Mouse (Mus musculus) hindbrain, embryonic 14.5 days (tissue): ENCODE data around the gene Slc27a5. TPM values are rescaled to one million over a fixed set of nuclear protein-coding genes. Genes with fewer than 3 reads are reported as not detected.

Experiments used
- ATAC-seq: fragments of 200-750 bp; cut with Nextera tagmentation; 2 replicates; pipeline ENCODE4 v1.8.0; 2017; ENCODE audit warnings: moderate number of reproducible peaks, mild to moderate bottlenecking, moderate TSS enrichment, moderate library complexity; ENCODE audit not compliant: low FRiP score
- DNase-seq: peaks from one replicate; pipeline ENCODE4 v3.0.0-alpha.2; 2015; ENCODE audit warnings: low spot score
- H3K27ac ChIP-seq: fragments of 300-500 bp; sonication (generic); 2 replicates; pipeline ENCODE4 v1.5.1; 2014; ENCODE audit warnings: mild to moderate bottlenecking, moderate library complexity
- H3K27me3 ChIP-seq: fragments of 300-500 bp; sonication (generic); 2 replicates; pipeline ENCODE4 v1.6.1; 2014; ENCODE audit warnings: mild to moderate bottlenecking, low read length, mixed read lengths; ENCODE audit not compliant: control insufficient read depth, insufficient read depth
- H3K36me3 ChIP-seq: fragments of 300-500 bp; sonication (generic); replicated peaks from 2 replicates; pipeline ENCODE4 v1.6.1; 2014; ENCODE audit not compliant: control insufficient read depth, insufficient read depth
- H3K4me1 ChIP-seq: fragments of 300-500 bp; sonication (generic); replicated peaks from 2 replicates; pipeline ENCODE4 v1.6.1; 2014; ENCODE audit warnings: antibody characterized with exemption, low read length, mixed read lengths; ENCODE audit not compliant: control insufficient read depth, insufficient read depth
- H3K4me2 ChIP-seq: fragments of 300-500 bp; sonication (generic); replicated peaks from 2 replicates; pipeline ENCODE4 v1.6.1; 2014; ENCODE audit warnings: mild to moderate bottlenecking, moderate library complexity
- H3K4me3 ChIP-seq: fragments of 300-500 bp; sonication (generic); replicated peaks from 2 replicates; pipeline ENCODE4 v1.5.1; 2014; ENCODE audit warnings: mild to moderate bottlenecking, low read length
- H3K9ac ChIP-seq: fragments of 300-500 bp; sonication (generic); 2 replicates; pipeline ENCODE4 v1.6.1; 2014
- H3K9me3 ChIP-seq: fragments of 300-500 bp; sonication (generic); 2 replicates; pipeline ENCODE4 v1.6.1; 2016; ENCODE audit warnings: low read length; ENCODE audit not compliant: control insufficient read depth
- WGBS: fragments of 180-500 bp; shearing (Covaris S2); extraction: QIAGEN DNeasy Blood & Tissue Kit; methylation state at CpG from one replicate; pipeline ENCODE4 v1.1.7; 2014; 5-methylcytosine and 5-hydroxymethylcytosine counted together
- polyA plus RNA-seq: library from polyadenylated mRNA; unstranded; fragments of >200 nt; fragmentation: Nextera tagmentation; extraction: Ambion mirVana; gene quantifications from 2 replicates; pipeline ENCODE4 v1.2.1, GENCODE M21; 2014

Gene Slc27a5
- polyA plus RNA-seq, 1 experiment from 2014 or later, result 0.29 TPM

DNA sequence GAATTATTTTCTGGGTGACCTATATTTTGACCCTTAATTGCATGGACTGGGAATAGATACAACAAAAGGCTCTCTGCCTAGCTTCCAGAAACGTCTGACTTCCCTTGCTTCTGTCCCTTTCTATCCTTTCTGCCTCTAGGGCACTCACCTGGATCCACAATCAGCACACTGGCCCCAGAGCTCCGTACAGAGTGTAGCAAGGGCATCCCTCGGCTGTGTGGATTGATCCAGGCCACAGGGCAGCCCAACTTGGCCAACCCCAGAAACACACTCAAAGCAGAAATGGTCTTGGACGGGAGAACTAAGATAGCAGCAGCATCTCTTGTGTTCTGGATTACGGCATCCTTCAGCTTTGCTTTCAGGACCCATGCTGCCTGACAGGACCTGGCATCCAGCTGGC lies 762 bp downstream of the Slc27a5 start:
- DNase-seq (no peak), ATAC-seq (no peak)
- no peaks in the 10 kb centered on the region for H3K36me3 ChIP-seq
- WGBS, result 60% methylated on average over 5 of the region's 5 CpGs
- no peaks in the 10 kb centered on the region for H3K27me3 ChIP-seq
- no peak overlapping the region for H3K4me2 ChIP-seq
- H3K27ac ChIP-seq, result no peak overlapping the region
- H3K4me1 ChIP-seq, result no peaks in the 10 kb centered on the region
- H3K4me3 ChIP-seq, result no peak overlapping the region
- no peaks in the 10 kb centered on the region for H3K9me3 ChIP-seq
- H3K9ac ChIP-seq, result no peak overlapping the region

GRCm38 (mm10) chr7:12995862-12996261 lies 2.1 kb downstream of the Slc27a5 start:
- Histone ChIP-seq H3K27me3 (no peaks in the 10 kb centered on the region), H3K9ac (no peak overlapping the region), H3K9me3 (no peaks in the 10 kb centered on the region), H3K4me3 (no peak overlapping the region), H3K27ac (no peak overlapping the region), H3K4me2 (no peak overlapping the region), H3K4me1 (no peaks in the 10 kb centered on the region), H3K36me3 (no peaks in the 10 kb centered on the region)
- no peak for ATAC-seq
- no peak for DNase-seq

GRCm38 (mm10) chr7:12993148-12993547 lies 4.8 kb downstream of the Slc27a5 start:
- H3K9me3 ChIP-seq, result no peaks in the 10 kb centered on the region
- H3K9ac ChIP-seq, result no peak overlapping the region
- 89% methylated on average over 10 of the region's 10 CpGs for WGBS
- H3K4me2 ChIP-seq, result no peak overlapping the region
- no peaks in the 10 kb centered on the region for H3K27me3 ChIP-seq
- no peak for ATAC-seq
- no peaks in the 10 kb centered on the region for H3K36me3 ChIP-seq
- no peak for DNase-seq
- H3K4me1 ChIP-seq, result no peaks in the 10 kb centered on the region
- no peak overlapping the region for H3K27ac ChIP-seq
- no peak overlapping the region for H3K4me3 ChIP-seq

DNA sequence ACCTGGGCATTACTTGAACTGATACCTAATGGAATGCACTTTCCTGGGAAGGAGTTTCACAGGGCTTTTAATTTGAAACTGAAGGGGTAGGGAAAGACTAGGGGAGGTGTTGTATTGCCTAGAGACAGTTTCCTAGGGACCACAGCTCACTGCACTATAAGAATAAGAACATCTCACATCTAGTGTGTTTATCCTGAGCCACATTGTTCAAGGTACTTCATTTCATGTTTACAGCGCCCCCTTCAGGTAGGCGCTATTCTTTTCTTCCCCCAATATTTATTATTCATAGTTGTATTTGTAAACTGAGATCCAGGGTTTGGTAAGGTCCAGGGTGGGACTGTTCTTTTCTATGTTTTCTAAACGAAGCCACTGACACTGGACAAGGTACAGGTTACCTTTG lies 5.8 kb downstream of the Slc27a5 start:
- Histone ChIP-seq H3K4me1 (no peaks in the 10 kb centered on the region), H3K9ac (no peak overlapping the region), H3K36me3 (no peaks in the 10 kb centered on the region), H3K27me3 (no peaks in the 10 kb centered on the region), H3K4me3 (no peak overlapping the region), H3K9me3 (no peaks in the 10 kb centered on the region), H3K27ac (no peak overlapping the region), H3K4me2 (no peak overlapping the region)
- no peak for DNase-seq
- 6% methylated on average over 3 of the region's 3 CpGs for WGBS
- no peak for ATAC-seq

GRCm38 (mm10) chr7:12987409-12988189 lies 10.4 kb downstream of the Slc27a5 start:
- WGBS, result 86% methylated on average over 8 of the region's 8 CpGs
- Histone ChIP-seq H3K36me3 (0 out of 2 replicates have a peak, but pooled peaks cover 5% of the 10 kb centered on the region), H3K4me1 (no peaks in the 10 kb centered on the region), H3K9me3 (no peaks in the 10 kb centered on the region), H3K9ac (no peak overlapping the region), H3K27me3 (no peaks in the 10 kb centered on the region), H3K4me3 (no peak overlapping the region), H3K27ac (no peak overlapping the region), H3K4me2 (no peak overlapping the region)
- DNase-seq (no peak), ATAC-seq (no peak)

GRCm38 (mm10) chr7:12986906-12987305 lies 11.1 kb downstream of the Slc27a5 start:
- Histone ChIP-seq H3K4me3 (no peak overlapping the region), H3K36me3 (0 out of 2 replicates have a peak, but pooled peaks cover 6% of the 10 kb centered on the region), H3K4me1 (no peaks in the 10 kb centered on the region), H3K27ac (no peak overlapping the region), H3K27me3 (no peaks in the 10 kb centered on the region), H3K9ac (no peak overlapping the region), H3K4me2 (no peak overlapping the region), H3K9me3 (no peaks in the 10 kb centered on the region)
- 88% methylated on average over 8 of the region's 8 CpGs for WGBS
- no peak for DNase-seq
- no peak for ATAC-seq

DNA sequence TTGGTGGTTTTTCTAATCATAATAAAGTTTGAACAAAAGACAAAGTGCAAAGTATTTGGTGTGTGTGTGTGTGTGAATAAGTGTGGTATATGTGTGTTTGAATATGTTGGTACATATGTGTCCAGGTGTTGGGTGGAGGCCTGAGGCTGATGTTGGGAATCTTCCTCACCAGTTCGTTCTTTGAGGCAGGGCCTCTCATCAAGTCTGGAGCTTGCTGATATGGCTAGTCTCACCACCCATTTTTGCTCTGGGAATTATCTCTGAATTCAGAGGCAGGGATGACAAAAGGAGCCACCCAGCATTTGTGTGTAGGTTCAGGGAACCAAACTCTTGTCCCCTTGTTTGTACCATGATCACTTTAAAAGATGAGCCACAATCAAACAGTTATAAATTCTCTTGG lies 12.3 kb downstream of the Slc27a5 start:
- Histone ChIP-seq H3K9me3 (no peaks in the 10 kb centered on the region), H3K4me2 (no peak overlapping the region), H3K9ac (no peak overlapping the region), H3K36me3 (0 out of 2 replicates have a peak, but pooled peaks cover 6% of the 10 kb centered on the region), H3K4me3 (no peak overlapping the region), H3K4me1 (no peaks in the 10 kb centered on the region), H3K27ac (no peak overlapping the region), H3K27me3 (no peaks in the 10 kb centered on the region)
- ATAC-seq, result no peak
- 94% methylated on average over 1 of the region's 1 CpGs for WGBS
- no peak for DNase-seq

DNA sequence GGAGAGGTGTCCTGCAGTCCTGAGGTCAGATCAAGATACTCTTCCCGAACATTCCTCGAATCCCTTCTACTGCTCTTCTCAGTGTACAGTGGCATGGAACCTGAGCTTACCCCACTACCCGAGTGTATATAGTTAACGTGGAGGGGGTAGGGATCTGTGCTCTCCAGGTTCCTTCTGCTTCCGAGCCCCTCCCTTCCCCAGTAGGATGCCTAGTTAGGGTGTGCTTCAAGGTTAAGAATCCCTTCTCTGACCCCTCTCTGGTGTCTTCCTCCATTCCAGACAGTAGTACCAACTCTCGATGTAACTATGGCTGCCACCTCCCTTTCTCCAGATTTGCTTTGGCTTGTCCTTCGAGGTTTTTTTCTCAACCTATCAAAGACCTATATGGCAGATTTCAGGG lies 17.7 kb downstream of the Slc27a5 start:
- H3K4me2 ChIP-seq, result no peak overlapping the region
- H3K36me3 ChIP-seq, result 0 out of 2 replicates have a peak, but pooled peaks cover 6% of the 10 kb centered on the region
- ATAC-seq (no peak), DNase-seq (no peak)
- peaks cover 14% of the 10 kb centered on the region for H3K4me1 ChIP-seq
- no peak overlapping the region for H3K27ac ChIP-seq
- 94% methylated on average over 7 of the region's 7 CpGs for WGBS
- H3K4me3 ChIP-seq, result no peak overlapping the region
- no peaks in the 10 kb centered on the region for H3K27me3 ChIP-seq
- H3K9ac ChIP-seq, result no peak overlapping the region
- H3K9me3 ChIP-seq, result no peaks in the 10 kb centered on the region

- no peak overlapping the region for H3K27ac ChIP-seq
- H3K27me3 ChIP-seq, result no peaks in the 10 kb centered on the region
- peaks cover 14% of the 10 kb centered on the region for H3K4me1 ChIP-seq
- WGBS, result 80% methylated on average over 6 of the region's 6 CpGs
- 0 out of 2 replicates have a peak, but pooled peaks cover 6% of the 10 kb centered on the region for H3K36me3 ChIP-seq
- H3K4me2 ChIP-seq, result no peak overlapping the region
- no peak overlapping the region for H3K9ac ChIP-seq
- no peaks in the 10 kb centered on the region for H3K9me3 ChIP-seq
- ATAC-seq, result no peak
- H3K4me3 ChIP-seq, result no peak overlapping the region
- no peak for DNase-seq
Measured at GRCm38 (mm10) chr7:12979776-12980175, 18.2 kb downstream of the Slc27a5 start.
